Mouse (Mus musculus) v-Abl transformed pro-B cells (cell line): ENCODE results near the gene Tardbp.

Experiments used
- in situ Hi-C, 2 experiments: fragments of 400-800 bp; cut with MboI; formaldehyde crosslinking; loops; one replicate each; pipeline ENCODE4 v1.15.1; 2025; ENCODE audit not compliant: unreplicated experiment in 2 of 2

The Tardbp gene

DNA sequence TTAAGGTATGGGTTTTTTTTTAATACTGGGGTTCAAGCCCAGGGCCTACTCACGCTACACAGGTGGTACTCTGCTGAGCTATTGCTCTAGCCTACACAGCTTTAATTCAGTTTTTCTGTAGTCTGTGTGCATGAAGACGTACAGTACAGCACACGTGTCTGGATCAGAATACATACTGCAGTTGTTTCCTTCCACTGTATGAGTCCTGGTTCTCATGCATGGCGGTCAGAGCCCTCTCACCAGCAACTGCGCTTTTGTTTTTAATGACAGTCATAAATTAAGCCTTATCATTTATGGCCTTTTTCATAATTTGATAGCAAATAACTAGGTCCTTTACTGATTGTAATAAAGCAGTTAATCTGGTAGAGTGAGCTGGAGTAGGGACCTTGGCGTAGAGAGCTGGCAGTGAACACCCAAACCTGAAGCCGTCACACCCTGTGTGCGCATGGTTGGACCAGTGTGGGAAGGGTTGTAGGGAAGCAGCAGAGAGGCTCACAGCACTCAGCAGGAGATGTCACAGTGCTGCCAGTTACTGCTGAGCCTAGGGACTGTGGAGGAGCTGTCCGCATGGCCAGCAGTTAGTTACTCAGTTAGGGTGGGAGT lies 56.0 kb downstream of the Tardbp start:
- in situ Hi-C loops, result loop anchor here in 1 of 2 experiments (5.0 kb wide), 1 partner anchor 37 kb away; no protein-coding TSS in a partner anchor

GRCm38 (mm10) chr4:148570138-148570537 lies 56.7 kb downstream of the Tardbp start:
- in situ Hi-C loops, result loop anchor here in 1 of 2 experiments (5.0 kb wide), 1 partner anchor 37 kb away; no protein-coding TSS in a partner anchor

DNA sequence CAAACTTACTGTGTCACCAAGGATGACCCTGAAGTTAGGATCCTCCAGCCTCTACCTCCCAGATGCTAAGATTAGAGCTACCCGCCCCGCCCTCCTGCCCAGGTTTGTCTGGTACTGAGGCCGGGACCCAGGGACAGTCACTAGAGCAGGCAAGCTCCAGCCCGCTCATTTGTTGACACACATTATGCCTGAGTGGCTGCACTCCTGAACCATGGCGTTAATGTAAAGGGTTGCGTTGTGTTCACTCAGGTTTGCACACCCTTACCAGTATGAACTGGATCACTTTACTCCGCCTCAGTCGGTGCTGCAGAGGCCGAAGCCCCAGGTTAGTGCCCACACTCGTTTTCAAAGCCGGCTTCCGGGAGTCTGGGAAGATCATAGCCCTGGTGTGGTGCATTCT lies 63.2 kb downstream of the Tardbp start:
- in situ Hi-C loops, result no loop called here

GRCm38 (mm10) chr4:148562676-148563075 lies 64.1 kb downstream of the Tardbp start:
- in situ Hi-C loops, result no loop called here
